Mouse (Mus musculus) liver, adult 2 months (tissue): ENCODE results near the gene Lhx6. TPM values are rescaled to one million over a fixed set of nuclear protein-coding genes. Genes with fewer than 3 reads are reported as not detected.
A peak's percentile ranks its signal among the peaks of the same experiment; 100 is the strongest.

Experiments used
- DNase-seq: peaks from one replicate; pipeline ENCODE4 v3.0.0-alpha.2; 2011; ENCODE audit warnings: low read depth, low spot score; ENCODE audit errors: extremely low read depth
- H3K27ac ChIP-seq: fragments of 200-500 bp; replicated peaks from 2 replicates; pipeline ENCODE4 v1.5.1; 2012; ENCODE audit warnings: low read depth, mild to moderate bottlenecking, control low read depth, inconsistent platforms, low read length; ENCODE audit not compliant: insufficient read depth
- H3K27me3 ChIP-seq: fragments of 200-500 bp; 2 replicates; pipeline ENCODE4 v1.6.1; 2012; ENCODE audit warnings: mild to moderate bottlenecking, moderate library complexity, low read length, inconsistent platforms; ENCODE audit not compliant: control insufficient read depth, insufficient read depth
- H3K36me3 ChIP-seq: fragments of 200-500 bp; 2 replicates; pipeline ENCODE4 v1.6.1; 2012; ENCODE audit warnings: low read length, inconsistent platforms; ENCODE audit not compliant: control insufficient read depth, insufficient read depth
- H3K4me1 ChIP-seq: fragments of 200-500 bp; 2 replicates; pipeline ENCODE4 v1.6.1; 2011; ENCODE audit warnings: low read length; ENCODE audit not compliant: control insufficient read depth, insufficient read depth
- H3K4me3 ChIP-seq: fragments of 200-500 bp; 2 replicates; pipeline ENCODE4 v1.5.1; 2011; ENCODE audit warnings: low read depth, mild to moderate bottlenecking, control low read depth, low read length, moderate library complexity; ENCODE audit not compliant: insufficient read depth
- H3K79me2 ChIP-seq: fragments of 200-500 bp; 2 replicates; pipeline ENCODE4 v1.6.1; 2012; ENCODE audit warnings: inconsistent platforms, mild to moderate bottlenecking, low read length, moderate library complexity; ENCODE audit not compliant: control insufficient read depth, insufficient read depth
- H3K9ac ChIP-seq: fragments of 200-500 bp; 2 replicates; pipeline ENCODE4 v1.6.1; 2012; ENCODE audit warnings: low read depth, mild to moderate bottlenecking, control low read depth, inconsistent platforms, low read length
- CTCF ChIP-seq: fragments of 200-500 bp; IDR thresholded peaks from 2 replicates; pipeline ENCODE4 v1.5.1; 2011; ENCODE audit warnings: low read depth, low read length, control low read depth
- POLR2A ChIP-seq: fragments of 200-500 bp; IDR thresholded peaks from 2 replicates; pipeline ENCODE4 v1.6.1; 2011; ENCODE audit warnings: low read length, control low read depth; ENCODE audit not compliant: insufficient read depth; ENCODE audit errors: extremely low read depth
- WGBS: fragments of 180-500 bp; shearing (Covaris S2); methylation state at CpG from one replicate; pipeline ENCODE4 v1.1.7; 2018; 5-methylcytosine and 5-hydroxymethylcytosine counted together
- polyA plus RNA-seq: library from polyadenylated mRNA; depleted of rRNA; stranded (reverse); fragments of >200 nt; gene quantifications from 2 replicates; pipeline ENCODE4 v1.2.3, GENCODE M21; 2012
- total RNA-seq: library from RNA; depleted of rRNA; stranded (reverse); fragments of >200 nt; gene quantifications from 2 replicates; pipeline ENCODE4 v1.2.3, GENCODE M21; 2014

The Lhx6 gene
- total and polyA plus RNA-seq, 2 experiments = 0.37 to 3.0 TPM

DNA sequence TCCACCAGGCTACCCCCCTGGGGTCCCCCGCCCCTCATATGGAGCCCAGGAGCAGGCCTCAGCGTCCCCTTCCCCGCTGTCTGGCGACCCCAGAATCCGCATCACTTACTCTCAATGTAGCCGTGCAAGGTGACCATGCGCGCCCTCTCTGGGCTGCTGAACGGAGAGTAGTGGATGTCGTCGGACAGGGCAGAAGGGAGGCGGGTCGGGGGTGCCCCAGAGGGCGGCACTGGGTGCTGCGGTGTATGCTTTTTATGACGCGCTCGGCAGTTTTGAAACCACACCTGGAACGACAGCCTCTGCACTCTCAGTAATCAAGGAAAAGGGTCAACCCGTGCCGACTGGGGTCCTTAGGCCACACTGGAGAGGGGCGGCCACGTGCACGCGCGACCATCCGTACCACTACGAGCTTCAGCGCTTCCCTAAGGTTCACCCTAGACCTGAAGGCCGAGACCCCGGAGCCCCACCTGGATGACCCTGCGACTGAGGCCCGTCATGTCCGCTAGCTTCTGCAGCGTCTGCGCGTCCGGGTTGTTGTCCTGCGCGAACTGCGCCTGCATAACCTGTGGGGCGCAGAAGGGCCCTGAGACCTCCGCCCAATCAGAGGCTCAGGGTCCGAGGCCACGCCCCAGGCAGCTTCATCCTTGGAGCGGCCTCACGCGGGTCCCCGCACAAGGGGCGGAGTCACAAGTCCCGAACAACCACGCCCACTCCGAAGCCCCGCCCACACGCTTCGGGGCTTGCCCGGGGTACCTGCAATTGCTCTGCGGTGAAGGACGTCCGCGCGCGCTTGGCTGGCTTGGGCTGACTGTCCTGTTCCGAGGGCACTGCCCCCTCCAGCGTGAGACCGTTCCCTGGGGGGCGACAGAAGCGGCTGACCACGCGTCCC lies 14.1 kb downstream of the Lhx6 start:
- WGBS = 14% methylated on average over 70 of the region's 70 CpGs
- H3K9ac ChIP-seq = peak overlapping the region; percentile 80

DNA sequence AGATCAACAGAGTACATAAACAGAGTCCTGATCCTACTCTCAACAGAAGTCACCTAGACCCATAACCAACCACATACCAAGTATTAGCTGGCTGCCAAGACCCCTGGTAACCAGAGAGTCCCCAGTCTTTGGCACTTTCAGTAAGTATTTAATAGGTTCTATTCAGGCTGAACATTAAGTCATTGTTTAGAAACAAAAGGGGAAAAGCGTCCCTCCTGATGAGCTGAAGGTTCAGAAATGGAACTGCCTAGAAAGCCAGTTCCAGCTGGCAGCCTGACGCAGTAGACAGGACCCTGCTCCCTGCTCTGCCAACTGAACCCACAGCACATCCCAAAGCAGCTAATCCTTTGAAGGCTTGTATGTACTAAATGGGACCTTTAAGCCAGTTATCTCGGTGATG lies 16.0 kb downstream of the Lhx6 start:
- Histone ChIP-seq H3K27ac (no peak overlapping the region), H3K4me1 (peaks cover 17% of the 10 kb centered on the region), H3K36me3 (no peaks in the 10 kb centered on the region), H3K4me3 (no peak overlapping the region), H3K9ac (no peak overlapping the region), H3K27me3 (peaks cover 3% of the 10 kb centered on the region; the same call in 1 of the 2 replicates), H3K79me2 (no peaks in the 10 kb centered on the region; the same call in 1 of the 2 replicates)
- 92% methylated on average over 3 of the region's 3 CpGs for WGBS
- no peak for DNase-seq
- TF ChIP-seq POLR2A = no peak
- TF ChIP-seq CTCF = no peak

More for the DNA sequence above, 14.1 kb downstream of the Lhx6 start:
- Histone ChIP-seq H3K27ac (peak overlapping the region; percentile 72), H3K79me2 (no peaks in the 10 kb centered on the region; the same call in 1 of the 2 replicates), H3K4me1 (peaks cover 6% of the 10 kb centered on the region), H3K36me3 (no peaks in the 10 kb centered on the region), H3K27me3 (peaks cover 3% of the 10 kb centered on the region; the same call in 1 of the 2 replicates), H3K4me3 (peak overlapping the region; percentile 81)
- no peak for TF ChIP-seq CTCF
- no peak; the same call in 1 of the 2 replicates for TF ChIP-seq POLR2A
- peak; percentile 75 for DNase-seq

DNA sequence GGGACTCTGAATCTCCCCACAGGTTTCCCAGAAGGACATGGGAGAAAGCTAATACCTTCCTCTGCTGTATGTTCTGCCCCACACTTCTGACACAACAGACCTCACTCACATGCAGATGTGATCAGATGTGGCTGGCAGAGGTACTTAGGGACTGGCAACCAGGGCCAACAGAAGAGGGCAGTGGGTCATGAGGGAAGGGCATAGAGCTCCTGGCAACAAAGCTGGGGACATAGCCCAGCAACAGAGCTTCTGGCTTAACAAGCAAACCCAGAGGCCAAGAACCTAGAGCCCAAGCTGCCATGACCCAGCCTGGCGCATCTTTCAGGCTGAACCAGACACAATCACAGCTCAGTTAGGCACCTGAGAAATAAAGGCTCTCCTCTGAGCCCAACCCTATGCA lies 20.2 kb downstream of the Lhx6 start:
- Histone ChIP-seq H3K9ac (no peak overlapping the region), H3K27ac (no peak overlapping the region), H3K4me1 (peaks cover 25% of the 10 kb centered on the region), H3K27me3 (no peaks in the 10 kb centered on the region), H3K79me2 (no peaks in the 10 kb centered on the region), H3K36me3 (no peaks in the 10 kb centered on the region), H3K4me3 (no peak overlapping the region)
- WGBS = 26% methylated on average over 1 of the region's 1 CpGs
- peak; percentile 99 for DNase-seq
- no peak for TF ChIP-seq POLR2A
- no peak for TF ChIP-seq CTCF

DNA sequence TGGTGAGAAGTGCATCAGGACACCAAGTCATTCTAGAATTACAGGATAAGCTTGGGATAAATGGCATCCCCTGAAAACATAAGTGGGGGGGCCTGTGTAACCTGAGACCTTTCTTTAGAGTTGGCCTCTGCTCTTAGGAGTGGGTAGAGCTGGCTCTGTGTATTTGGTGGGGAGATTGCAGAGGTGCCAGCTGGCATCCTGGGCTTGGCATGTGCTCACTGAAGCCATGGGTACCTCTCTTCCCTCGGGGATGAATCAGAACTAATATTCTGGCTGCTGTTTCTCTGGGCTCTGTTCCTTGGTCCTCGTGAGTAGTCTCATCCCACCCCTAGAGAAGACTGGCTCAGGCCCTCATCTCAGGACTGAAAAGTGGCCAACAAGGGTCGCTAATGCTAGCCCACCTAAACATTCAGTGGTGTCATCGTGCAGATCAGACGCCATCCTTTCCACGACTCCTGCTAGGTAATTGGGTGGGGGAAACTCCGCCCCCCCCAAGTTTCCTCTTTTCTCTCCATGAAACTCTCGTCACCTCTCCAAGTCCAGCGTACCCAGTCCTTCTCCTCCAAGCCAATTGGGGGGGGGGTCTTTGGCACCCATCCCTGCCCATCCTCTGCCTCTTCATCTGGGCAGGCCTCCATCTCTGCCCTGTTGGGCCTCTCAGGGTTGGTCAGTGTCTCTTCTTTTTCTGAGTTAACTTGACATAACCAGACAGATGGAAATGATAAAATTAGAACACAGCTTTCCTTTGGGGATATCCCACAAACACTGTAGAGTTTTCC lies 22.2 kb downstream of the Lhx6 start:
- no peak for TF ChIP-seq POLR2A
- no peak for TF ChIP-seq CTCF
- peak overlapping the region; percentile 64 for H3K27ac ChIP-seq
- H3K4me1 ChIP-seq = peaks cover 25% of the 10 kb centered on the region
- H3K9ac ChIP-seq = no peak overlapping the region
- no peak overlapping the region for H3K4me3 ChIP-seq
- H3K79me2 ChIP-seq = no peaks in the 10 kb centered on the region
- DNase-seq = no peak
- 81% methylated on average over 9 of the region's 9 CpGs for WGBS
- no peaks in the 10 kb centered on the region for H3K36me3 ChIP-seq
- H3K27me3 ChIP-seq = no peaks in the 10 kb centered on the region

DNA sequence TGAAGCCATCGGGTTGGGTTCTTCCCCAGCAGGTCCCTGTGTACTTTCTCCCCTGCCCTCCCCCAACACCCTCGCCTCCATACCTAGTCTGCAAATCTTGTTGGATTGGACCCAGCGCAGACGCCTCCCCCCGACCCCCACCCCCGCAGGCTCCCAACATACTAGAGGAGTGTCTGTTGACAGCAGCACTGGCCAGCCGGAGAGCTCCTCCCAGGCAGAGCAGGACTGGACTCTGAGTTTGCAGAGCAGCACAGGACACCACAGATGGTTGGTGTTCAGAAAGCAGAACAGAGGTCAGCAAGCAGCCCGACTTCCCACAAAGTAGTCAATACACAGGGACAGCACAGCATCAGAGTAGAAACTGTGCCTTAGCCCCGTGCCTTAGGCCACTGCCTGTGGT lies 23.8 kb downstream of the Lhx6 start:
- Histone ChIP-seq H3K9ac (peak overlapping the region; percentile 18; the same call in 1 of the 2 replicates), H3K27me3 (no peaks in the 10 kb centered on the region), H3K27ac (peak overlapping the region; percentile 57), H3K4me1 (peaks cover 25% of the 10 kb centered on the region), H3K4me3 (no peak overlapping the region), H3K79me2 (no peaks in the 10 kb centered on the region), H3K36me3 (no peaks in the 10 kb centered on the region)
- TF ChIP-seq CTCF (no peak), POLR2A (no peak)
- 18% methylated on average over 9 of the region's 9 CpGs for WGBS
- DNase-seq = peak; percentile 95
